Mouse (Mus musculus) cerebellum, postnatal 14 days (tissue): Measurements from ENCODE around the gene Lmln.
A peak's percentile ranks its signal among the peaks of the same experiment; 100 is the strongest.
"Not testable (repeated sequence)": the region's sequence is repeated elsewhere in the genome, so short reads cannot be mapped to it uniquely, and the experiment has no call there.

Source experiments
- DNase-seq, 2 experiments: peaks; one replicate each; pipeline ENCODE4 v3.0.0; 2021; ENCODE audit warnings: mixed read lengths in 2 of 2

Gene Lmln

DNA sequence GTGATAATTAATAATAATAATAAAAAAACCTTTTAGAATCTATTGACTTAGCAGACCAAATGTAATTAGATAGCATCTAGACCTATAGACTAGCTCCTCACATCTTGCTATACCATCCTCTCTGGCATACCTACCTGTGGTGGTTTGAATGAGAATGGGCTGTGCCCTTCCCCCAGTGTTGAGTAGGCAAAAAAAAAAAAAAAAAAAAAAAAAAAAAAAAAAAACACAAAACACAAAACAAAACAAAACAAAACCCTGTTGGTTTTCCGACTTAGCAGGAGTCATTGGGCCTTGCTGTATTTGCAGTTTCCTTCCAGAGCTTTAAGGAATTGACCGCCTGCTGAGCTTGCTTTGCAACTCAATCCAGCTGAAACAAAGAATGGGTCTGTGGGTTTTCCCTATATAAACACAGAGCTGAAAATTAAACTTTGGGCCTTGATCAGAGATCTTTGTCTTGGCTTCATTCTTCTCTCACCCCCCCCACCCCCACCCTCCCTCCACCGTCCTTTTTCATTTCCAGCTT is 79.5 kb downstream of the Lmln start:
- DNase-seq, result no peak

DNA sequence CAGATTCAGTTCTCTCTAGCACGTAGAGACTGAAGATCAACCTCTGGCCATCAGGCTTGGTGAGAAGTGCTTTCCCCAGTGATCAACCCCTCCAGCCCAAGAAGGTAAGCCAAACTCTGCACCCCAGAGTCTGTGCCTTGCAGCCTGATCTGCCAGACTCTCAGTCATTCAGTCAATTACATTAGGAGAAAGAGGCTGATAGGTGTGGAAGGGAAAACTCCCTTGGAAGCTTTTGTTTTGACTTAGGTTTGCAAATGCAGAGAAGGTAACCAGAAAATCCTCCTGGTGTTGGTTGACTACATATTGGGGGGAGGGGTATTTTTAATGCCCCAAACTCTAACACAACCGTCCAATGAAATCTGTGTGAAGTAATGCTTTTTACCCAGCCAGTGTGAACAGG is 81.1 kb downstream of the Lmln start:
- DNase-seq, result no peak

DNA sequence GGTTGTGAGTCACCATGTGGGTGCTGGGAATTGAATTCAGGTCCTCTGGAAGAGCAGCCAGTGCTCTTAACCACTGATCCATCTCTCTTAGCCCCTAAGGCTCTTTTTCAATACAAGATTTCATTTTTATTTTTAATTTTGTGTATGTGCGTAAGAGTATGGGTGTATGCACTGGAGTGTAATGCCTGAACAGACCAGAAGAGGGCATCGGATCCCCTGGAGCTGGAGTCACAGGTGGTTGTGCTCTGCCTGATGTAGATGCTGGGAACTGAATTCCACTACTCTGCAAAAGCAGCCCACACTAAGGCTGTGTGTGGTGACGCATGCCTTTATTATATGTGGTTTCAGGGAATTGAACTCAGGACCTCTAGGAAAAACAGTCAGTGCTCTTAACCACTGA is 83.9 kb downstream of the Lmln start:
- DNase-seq, result no peak

- no peak for DNase-seq
Measured at GRCm38 (mm10) chr16:33148135-33148534, 85.8 kb downstream of the Lmln start.

DNA sequence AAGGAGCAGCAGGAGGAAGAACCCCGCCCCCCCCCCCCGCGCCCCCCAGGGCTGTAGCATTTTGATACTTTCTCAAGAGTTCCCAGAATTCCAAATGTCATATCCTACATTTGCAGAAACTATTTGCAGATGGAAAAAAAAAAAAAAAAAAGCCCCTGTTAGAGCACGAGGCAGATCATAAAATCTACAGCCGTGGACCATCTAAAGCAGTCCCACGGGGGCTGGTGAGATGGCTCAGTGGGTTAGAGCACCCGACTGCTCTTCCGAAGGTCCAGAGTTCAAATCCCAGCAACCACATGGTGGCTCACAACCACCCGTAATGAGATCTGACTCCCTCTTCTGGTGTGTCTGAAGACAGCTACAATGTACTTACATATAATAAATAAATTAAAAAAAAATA is 88.6 kb downstream of the Lmln start:
- DNase-seq, result not testable (repeated sequence)

GRCm38 (mm10) chr16:33151558-33151957 is 89.2 kb downstream of the Lmln start:
- DNase-seq, result peak; percentile 20 to 26

DNA sequence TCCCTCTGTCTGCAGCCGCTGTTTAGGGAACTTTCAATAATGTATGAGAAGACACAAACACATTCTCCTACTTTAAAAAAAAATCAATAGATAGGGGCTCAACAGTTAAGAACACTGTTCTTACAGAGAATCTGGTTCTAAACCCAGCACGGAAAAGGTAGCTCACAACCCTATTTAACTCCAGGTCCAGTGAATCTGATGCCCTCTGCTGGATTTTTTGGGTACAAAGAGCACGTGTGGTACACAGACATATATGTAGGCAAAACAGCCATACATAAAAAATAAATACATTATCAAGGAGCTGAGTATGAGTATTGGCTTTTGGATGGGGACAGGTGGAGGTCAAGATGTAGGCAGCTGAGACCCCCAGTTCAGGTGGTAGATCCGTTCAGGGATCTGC is 92.7 kb downstream of the Lmln start:
- peak; percentile 64 to 65 for DNase-seq

DNA sequence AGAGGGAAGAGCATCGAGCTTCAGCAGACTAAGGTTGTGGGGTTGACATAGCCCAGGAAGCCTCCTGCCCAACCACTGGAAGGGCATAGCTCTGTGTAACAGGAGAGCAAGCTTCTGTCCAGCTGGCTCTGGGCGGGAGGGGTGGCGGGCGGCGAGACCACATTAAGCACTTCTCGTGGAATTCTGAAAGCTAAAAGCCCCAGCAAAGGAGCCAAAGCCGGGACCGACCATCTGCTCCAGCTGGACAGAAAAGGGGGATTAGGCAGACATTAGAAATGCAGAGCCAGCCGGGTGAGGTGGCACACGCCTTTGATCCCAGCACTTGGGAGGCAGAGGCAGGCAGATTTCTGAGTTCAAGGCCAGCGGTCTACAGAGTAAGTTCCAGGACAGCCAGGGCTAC is 95.7 kb downstream of the Lmln start:
- DNase-seq, result peak; percentile 25 to 36

DNA sequence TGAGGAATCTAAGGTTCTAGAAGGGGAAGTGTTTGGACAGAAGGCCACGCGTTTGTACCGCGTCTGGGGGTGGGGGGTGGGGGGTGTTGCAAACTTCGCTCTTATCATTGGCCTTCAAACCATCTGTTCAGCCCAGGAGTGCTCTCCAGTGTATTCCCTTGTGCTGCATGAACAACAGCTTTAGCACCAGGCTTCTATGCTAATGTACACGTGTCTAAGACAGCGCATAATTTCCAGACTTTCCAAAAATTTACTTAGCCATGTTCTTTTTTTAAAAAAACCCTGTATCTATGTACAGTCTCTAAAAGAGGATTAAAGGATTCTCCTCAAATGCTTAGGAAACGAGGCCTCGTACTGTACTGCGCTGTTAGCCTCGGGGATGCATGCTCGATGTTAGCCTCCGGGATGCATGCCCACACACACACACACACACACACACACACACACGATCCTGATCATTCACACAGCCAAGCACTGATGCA is 96.3 kb downstream of the Lmln start:
- no peak for DNase-seq

GRCm38 (mm10) chr16:33159363-33159762 is 97.0 kb downstream of the Lmln start:
- no peak for DNase-seq

DNA sequence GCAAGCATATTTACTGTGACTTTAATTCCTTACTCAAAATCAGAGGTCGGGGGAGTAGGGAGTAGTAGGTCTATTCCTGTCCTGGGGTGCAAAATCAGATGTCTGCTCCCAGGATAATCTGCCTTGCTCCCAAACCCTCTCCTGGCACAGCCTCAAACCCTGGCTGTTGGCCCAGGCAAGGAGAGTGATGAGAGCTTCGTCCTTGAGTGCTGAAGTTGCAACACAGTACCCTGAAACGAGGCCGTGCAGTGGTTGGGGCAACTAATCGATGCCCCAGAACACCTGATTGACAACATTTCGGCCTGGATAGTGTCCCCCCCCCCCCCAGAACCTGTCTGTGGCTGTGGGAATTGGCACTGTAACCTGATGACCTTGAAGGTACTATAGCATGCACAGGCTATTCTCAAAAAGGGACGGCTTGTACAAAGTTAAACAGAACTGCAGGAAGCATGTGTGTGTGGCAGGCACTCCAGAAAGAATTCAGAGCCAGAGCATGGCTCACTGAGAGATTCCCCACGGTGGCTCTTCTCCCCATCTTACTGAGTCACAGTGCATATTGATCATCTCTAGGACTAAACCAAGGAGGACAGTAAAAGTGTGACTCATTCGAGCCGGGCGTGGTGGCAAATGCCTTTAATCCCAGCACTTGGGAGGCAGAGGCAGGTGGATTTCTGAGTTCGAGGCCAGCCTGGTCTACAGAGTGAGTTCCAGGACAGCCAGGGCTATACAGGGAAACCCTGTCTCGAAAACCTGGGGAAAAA is 101.2 kb downstream of the Lmln start:
- DNase-seq, result peak in 1 of 2 experiments; percentile 31

DNA sequence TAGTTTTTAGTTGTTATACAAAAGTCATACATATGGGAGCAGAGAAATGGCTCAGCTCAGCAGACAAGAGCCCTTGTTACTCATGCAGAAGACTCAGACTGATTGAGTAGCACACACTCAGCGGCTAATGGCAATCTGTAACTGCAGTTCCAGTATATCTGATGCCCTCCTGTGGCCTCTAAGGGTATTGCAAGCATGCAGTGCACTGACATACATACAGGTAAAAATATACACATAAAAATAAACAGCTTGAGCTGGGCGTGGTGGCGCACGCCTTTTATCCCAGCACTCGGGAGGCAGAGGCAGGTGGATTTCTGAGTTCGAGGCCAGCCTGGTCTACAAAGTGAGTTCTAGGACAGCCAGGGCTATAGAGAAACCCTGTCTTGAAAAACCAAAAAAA is 104.0 kb downstream of the Lmln start:
- peak; percentile 27 to 67 for DNase-seq

DNA sequence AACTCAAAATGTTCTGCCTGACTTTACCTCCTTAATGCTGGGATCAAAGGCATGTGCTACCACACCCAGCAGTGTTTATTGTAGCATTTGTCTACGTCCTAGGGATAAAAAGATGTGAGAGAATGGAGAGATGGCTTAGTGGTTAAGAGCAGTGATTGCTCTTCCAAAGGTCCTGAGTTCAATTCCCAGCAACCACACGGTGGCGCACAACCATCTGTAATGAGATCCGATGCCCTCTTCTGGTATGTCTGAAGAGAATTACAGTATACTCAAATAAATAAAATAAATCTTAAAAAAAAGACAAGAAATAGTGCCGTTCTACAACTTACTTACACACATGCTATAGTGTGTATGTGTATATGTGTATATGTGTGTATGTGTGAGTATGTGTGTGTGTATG is 105.2 kb downstream of the Lmln start:
- DNase-seq, result no peak

- no peak for DNase-seq
Measured at GRCm38 (mm10) chr16:33169471-33170034, 107.2 kb downstream of the Lmln start.

DNA sequence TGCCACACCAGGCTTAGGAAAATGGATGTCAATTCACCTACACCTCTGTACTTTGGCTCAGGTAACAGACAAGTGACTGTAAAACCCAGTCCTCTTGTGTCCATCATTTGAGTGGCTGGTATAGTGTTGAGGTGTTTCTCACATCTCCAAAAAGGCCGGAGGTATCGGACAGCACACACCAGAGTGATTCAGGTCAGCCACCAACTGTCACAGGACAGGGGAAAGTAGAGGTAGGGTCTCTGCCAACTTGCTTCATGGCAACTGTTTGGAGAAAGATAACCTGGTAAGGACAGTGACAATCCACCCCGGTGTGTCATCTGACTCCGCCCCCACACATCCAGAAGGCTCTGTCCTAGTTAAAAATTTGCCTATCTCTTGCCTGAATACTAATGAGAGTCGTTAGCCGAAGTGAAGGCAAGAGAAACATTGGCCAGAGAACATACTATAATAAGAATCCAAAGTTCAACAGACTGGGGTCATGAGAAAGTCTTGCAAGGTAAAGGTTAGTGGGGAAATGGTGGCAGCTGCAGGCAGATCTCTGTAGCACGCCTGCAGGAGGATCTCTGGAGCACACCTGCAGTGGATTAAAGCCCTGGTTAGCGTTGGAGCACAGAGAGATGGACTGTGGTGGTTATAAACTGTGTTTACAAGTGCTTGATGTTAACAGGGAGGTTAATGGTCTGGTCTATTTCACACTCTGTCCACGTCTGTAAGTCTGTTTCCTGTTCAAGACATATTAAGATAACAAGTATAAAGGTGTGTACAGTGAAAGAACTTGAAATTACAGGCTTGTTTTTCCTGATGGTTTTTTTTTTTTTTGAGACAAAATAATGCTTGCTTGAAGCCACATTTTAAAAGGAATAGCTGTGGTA is 108.6 kb downstream of the Lmln start:
- DNase-seq, result no peak

DNA sequence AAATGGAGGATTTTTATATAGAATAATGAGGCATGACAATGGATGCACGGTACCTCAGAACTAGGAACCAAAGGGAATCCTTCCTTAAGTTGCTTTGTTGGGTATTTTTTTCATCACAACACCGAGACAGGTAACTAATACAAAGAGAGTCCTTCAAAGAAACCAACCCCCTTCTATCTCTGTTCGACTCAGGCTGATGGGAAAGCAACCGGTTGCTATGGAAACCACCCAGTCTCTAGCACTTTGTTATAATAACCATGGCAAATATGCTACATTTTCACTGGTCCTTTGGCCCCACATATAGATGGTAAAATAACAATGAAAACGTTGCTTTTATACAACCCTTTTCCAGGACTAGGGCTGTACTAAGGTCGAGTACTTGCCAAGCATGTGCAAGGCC is 109.5 kb downstream of the Lmln start:
- DNase-seq, result no peak

DNA sequence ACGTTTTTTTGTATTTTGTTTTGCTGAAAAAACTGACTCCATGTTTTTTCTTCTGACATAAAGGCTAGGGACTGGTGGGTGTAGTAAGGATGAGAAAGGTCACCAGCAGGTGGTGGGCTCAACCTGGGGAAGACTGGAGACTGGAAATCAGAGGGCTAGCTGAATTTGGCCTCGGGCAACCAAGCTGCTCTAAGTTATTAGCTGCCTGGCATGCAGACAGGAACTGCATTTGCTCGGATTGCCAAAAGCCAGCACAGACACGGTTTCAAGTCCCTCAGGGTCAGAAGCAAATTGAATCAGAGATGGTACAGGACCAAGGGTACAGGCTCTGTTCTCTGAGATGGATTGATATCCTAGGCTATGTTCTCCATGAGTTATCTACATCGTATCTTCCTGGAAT is 110.8 kb downstream of the Lmln start:
- DNase-seq, result peak; percentile 41 to 49

- DNase-seq, result no peak
Measured at GRCm38 (mm10) chr16:33174695-33175094, 112.4 kb downstream of the Lmln start.

- DNase-seq, result not testable (repeated sequence)
Measured at GRCm38 (mm10) chr16:33176831-33177230, 114.5 kb downstream of the Lmln start.
